Mouse (Mus musculus) embryonic facial prominence, embryonic 13.5 days (tissue): Measurements from ENCODE around the gene Itga3. TPM values are rescaled to one million over a fixed set of nuclear protein-coding genes. Genes with fewer than 3 reads are reported as not detected.

Source experiments
- ATAC-seq: fragments of 200-750 bp; cut with Nextera tagmentation; 2 replicates; pipeline ENCODE4 v1.8.0; 2017; ENCODE audit warnings: low read depth; ENCODE audit not compliant: insufficient number of reproducible peaks, insufficient read depth, low FRiP score, low TSS enrichment
- H3K27ac ChIP-seq: fragments of 300-500 bp; sonication (generic); 2 replicates; pipeline ENCODE4 v1.5.1; 2015; ENCODE audit warnings: moderate library complexity, mild to moderate bottlenecking, inconsistent platforms
- H3K27me3 ChIP-seq: fragments of 300-500 bp; sonication (generic); 2 replicates; pipeline ENCODE4 v1.6.1; 2015; ENCODE audit warnings: mild to moderate bottlenecking, inconsistent platforms
- H3K36me3 ChIP-seq: fragments of 300-500 bp; sonication (generic); 2 replicates; pipeline ENCODE4 v1.6.1; 2015; ENCODE audit warnings: mild to moderate bottlenecking, inconsistent platforms
- H3K4me1 ChIP-seq: fragments of 300-500 bp; sonication (generic); 2 replicates; pipeline ENCODE4 v1.6.1; 2015; ENCODE audit warnings: inconsistent platforms
- H3K4me2 ChIP-seq: fragments of 300-500 bp; sonication (generic); 2 replicates; pipeline ENCODE4 v1.6.1; 2015; ENCODE audit warnings: moderate library complexity, mild to moderate bottlenecking, inconsistent platforms
- H3K4me3 ChIP-seq: fragments of 300-500 bp; sonication (generic); 2 replicates; pipeline ENCODE4 v1.5.1; 2015; ENCODE audit warnings: mild to moderate bottlenecking, inconsistent platforms
- H3K9ac ChIP-seq: fragments of 300-500 bp; sonication (generic); 2 replicates; pipeline ENCODE4 v1.6.1; 2015; ENCODE audit warnings: mild to moderate bottlenecking, inconsistent platforms
- H3K9me3 ChIP-seq: fragments of 300-500 bp; sonication (generic); 2 replicates; pipeline ENCODE4 v1.6.1; 2016; ENCODE audit warnings: inconsistent platforms
- WGBS: fragments of 180-500 bp; shearing (Covaris S2); methylation state at CpG from one replicate; pipeline ENCODE4 v1.1.7; 2015; ENCODE audit warnings: mixed read lengths; 5-methylcytosine and 5-hydroxymethylcytosine counted together
- polyA plus RNA-seq: library from polyadenylated mRNA; unstranded; fragments of >200 nt; fragmentation: Nextera tagmentation; extraction: Ambion mirVana; gene quantifications from 2 replicates; pipeline ENCODE4 v1.2.1, GENCODE M21; 2015

The Itga3 gene
- polyA plus RNA-seq, 1 experiment from 2014 or later = 7.0 TPM

DNA sequence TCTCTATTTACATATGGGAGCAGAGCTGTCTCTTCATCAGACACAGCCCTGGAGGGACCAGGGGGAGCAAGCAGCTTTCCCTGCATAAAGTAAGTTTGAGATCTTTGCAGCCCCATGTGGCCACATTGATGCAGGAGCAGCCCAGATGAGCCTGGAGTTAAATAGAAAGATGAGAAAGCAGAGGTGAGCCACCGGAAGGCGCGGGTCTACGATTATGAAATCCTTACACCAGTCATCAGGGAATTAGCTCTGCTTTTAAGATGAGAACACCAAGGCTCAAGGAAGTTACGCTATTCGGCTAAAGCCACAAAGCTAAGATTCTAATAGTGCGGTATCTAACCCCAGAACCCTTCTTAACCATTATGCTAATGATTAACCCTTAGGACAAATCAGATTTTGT, 1.4 kb upstream of the Itga3 start:
- 25% methylated on average over 7 of the region's 7 CpGs for WGBS
- Histone ChIP-seq H3K9ac (no peak overlapping the region), H3K9me3 (no peaks in the 10 kb centered on the region), H3K4me1 (peaks cover 48% of the 10 kb centered on the region), H3K4me2 (no peak overlapping the region), H3K27me3 (peaks cover 64% of the 10 kb centered on the region), H3K36me3 (no peaks in the 10 kb centered on the region), H3K4me3 (no peak overlapping the region), H3K27ac (no peak overlapping the region)
- no peak for ATAC-seq

- under 1% methylated on average over 42 of the region's 42 CpGs for WGBS
- Histone ChIP-seq H3K27me3 (peaks cover 68% of the 10 kb centered on the region), H3K4me3 (peak overlapping the region; percentile 64), H3K9me3 (no peaks in the 10 kb centered on the region), H3K9ac (peak overlapping the region; percentile 78), H3K36me3 (no peaks in the 10 kb centered on the region), H3K27ac (peak overlapping the region; percentile 56; the same call in 1 of the 2 replicates), H3K4me2 (peak overlapping the region; percentile 98), H3K4me1 (peaks cover 65% of the 10 kb centered on the region)
- ATAC-seq = no peak
Measured at GRCm38 (mm10) chr11:95076041-95076535, 513 bp downstream of the Itga3 start.

GRCm38 (mm10) chr11:95075197-95076040, 1.2 kb downstream of the Itga3 start:
- no peaks in the 10 kb centered on the region for H3K9me3 ChIP-seq
- peak overlapping the region; percentile 64 for H3K4me3 ChIP-seq
- peak overlapping the region; percentile 56; the same call in 1 of the 2 replicates for H3K27ac ChIP-seq
- H3K36me3 ChIP-seq = no peaks in the 10 kb centered on the region
- H3K27me3 ChIP-seq = peaks cover 68% of the 10 kb centered on the region
- WGBS = 5% methylated on average over 19 of the region's 19 CpGs
- peak overlapping the region; percentile 98 for H3K4me2 ChIP-seq
- peaks cover 71% of the 10 kb centered on the region for H3K4me1 ChIP-seq
- no peak for ATAC-seq
- peak overlapping the region; percentile 78 for H3K9ac ChIP-seq

DNA sequence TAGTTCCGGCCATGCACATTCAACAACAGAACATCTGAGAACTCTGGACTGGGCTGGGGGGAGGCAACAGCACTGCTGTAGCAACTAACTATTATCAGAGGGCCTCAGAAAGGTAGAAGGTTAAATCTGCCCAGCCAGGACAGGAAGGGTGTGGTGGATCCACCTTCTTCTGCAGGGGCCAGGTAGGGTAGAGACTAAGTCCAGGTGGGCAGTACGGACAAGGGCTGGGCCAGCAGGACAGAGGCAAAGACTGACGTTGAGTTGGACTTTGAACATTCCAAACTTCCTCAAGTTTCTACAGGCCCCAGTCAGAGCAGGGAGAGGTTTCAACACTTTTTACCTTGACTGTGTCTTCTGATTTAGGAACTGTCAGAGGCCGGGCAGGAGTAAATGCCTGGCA, 1.9 kb downstream of the Itga3 start:
- 72% methylated on average over 4 of the region's 4 CpGs for WGBS
- H3K27me3 ChIP-seq = peaks cover 68% of the 10 kb centered on the region
- no peaks in the 10 kb centered on the region for H3K36me3 ChIP-seq
- H3K27ac ChIP-seq = no peak overlapping the region
- H3K4me3 ChIP-seq = peak overlapping the region; percentile 64
- H3K9ac ChIP-seq = no peak overlapping the region
- H3K4me1 ChIP-seq = peaks cover 72% of the 10 kb centered on the region
- H3K9me3 ChIP-seq = no peaks in the 10 kb centered on the region
- H3K4me2 ChIP-seq = peak overlapping the region; percentile 98
- no peak for ATAC-seq

- WGBS = 65% methylated on average over 4 of the region's 4 CpGs
- H3K4me2 ChIP-seq = no peak overlapping the region
- H3K36me3 ChIP-seq = no peaks in the 10 kb centered on the region
- no peak for ATAC-seq
- H3K27me3 ChIP-seq = peaks cover 63% of the 10 kb centered on the region
- H3K27ac ChIP-seq = no peak overlapping the region
- no peak overlapping the region for H3K9ac ChIP-seq
- H3K9me3 ChIP-seq = no peaks in the 10 kb centered on the region
- H3K4me1 ChIP-seq = peaks cover 69% of the 10 kb centered on the region
- no peak overlapping the region for H3K4me3 ChIP-seq
Measured at GRCm38 (mm10) chr11:95073835-95074234, 2.8 kb downstream of the Itga3 start.

DNA sequence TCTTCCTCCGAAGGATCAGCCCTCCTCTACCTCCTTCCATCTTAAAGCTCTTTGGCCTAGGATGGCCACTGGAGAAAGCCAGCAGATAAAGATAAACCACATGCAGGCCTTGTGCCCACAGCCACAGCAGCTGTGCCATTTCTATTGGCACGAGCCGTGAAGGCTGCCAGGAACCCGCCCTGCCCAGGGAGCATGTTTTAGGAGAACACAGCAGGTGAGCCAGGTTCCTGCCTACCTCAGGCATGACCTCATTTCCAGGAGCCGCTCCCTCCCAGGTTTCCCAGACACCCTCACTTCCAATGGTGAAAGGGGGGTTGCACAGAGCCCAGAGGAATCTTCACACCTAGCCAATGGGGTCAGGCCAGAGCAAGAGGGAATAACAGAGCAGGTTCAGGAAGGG, 3.8 kb downstream of the Itga3 start:
- Histone ChIP-seq H3K4me2 (no peak overlapping the region), H3K27ac (no peak overlapping the region), H3K4me3 (no peak overlapping the region), H3K27me3 (peaks cover 52% of the 10 kb centered on the region), H3K4me1 (peaks cover 59% of the 10 kb centered on the region), H3K9me3 (no peaks in the 10 kb centered on the region), H3K36me3 (no peaks in the 10 kb centered on the region), H3K9ac (no peak overlapping the region)
- no peak for ATAC-seq
- 65% methylated on average over 5 of the region's 5 CpGs for WGBS

GRCm38 (mm10) chr11:95072136-95072535, 4.5 kb downstream of the Itga3 start:
- Histone ChIP-seq H3K36me3 (no peaks in the 10 kb centered on the region), H3K9ac (no peak overlapping the region), H3K27ac (no peak overlapping the region), H3K9me3 (no peaks in the 10 kb centered on the region), H3K4me2 (no peak overlapping the region), H3K4me1 (peaks cover 54% of the 10 kb centered on the region), H3K27me3 (peaks cover 46% of the 10 kb centered on the region), H3K4me3 (no peak overlapping the region)
- no peak for ATAC-seq
- WGBS = 63% methylated on average over 8 of the region's 8 CpGs

- no peak overlapping the region for H3K4me3 ChIP-seq
- H3K9me3 ChIP-seq = no peaks in the 10 kb centered on the region
- no peak overlapping the region for H3K9ac ChIP-seq
- H3K27ac ChIP-seq = peak overlapping the region; percentile 24; the same call in 1 of the 2 replicates
- H3K4me2 ChIP-seq = no peak overlapping the region
- 44% methylated on average over 7 of the region's 7 CpGs for WGBS
- ATAC-seq = no peak
- H3K36me3 ChIP-seq = no peaks in the 10 kb centered on the region
- peaks cover 37% of the 10 kb centered on the region for H3K27me3 ChIP-seq
- H3K4me1 ChIP-seq = peaks cover 47% of the 10 kb centered on the region
Measured at GRCm38 (mm10) chr11:95071266-95071665, 5.3 kb downstream of the Itga3 start.

DNA sequence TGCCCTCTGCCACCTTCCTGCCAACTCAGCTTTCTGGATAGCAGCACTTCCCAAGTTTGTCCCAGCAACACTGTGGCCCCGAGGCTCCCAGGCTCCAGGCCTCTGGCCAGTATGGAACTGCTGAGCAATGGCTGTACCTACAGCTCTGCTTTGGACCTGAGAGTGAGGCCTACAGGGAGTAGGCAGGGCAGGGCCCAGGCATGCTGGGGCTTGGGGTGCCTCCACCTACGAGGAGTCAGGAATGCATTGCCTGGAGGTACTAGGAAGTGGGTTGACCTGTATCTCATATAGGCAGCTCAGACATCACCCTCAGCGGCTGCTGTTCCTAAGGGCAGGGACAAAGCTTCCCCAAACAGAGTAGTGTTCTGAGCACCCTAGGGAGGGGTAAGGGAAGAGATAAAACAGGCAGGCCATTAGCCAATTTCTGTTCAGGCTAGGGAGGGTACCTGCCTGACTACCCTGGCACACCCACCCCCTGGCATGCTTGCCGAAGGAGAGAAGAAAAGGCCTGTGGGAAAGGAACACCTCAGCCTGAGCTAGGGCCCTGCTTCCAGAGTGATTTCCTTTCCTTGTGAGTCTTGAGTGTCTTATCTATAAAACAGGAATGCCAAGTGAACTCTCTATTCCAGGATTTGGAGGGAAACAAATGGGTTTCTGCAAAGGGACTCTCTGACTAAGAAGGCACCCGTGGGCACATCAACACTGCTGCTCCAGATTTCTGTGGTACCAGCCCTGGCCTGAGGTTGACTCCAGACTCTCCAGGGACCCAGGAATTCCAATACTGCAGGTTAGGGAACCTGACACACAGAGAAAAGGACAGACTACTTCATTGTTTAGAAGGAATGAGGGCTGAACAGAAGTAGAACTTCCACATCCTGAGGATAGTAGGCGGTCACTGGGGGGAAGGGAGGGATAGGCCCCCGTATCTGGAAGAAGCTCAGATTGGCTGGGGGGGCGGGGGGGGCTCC, 6.2 kb downstream of the Itga3 start:
- no peaks in the 10 kb centered on the region for H3K9me3 ChIP-seq
- H3K4me3 ChIP-seq = no peak overlapping the region
- peak overlapping the region; percentile 24; the same call in 1 of the 2 replicates for H3K27ac ChIP-seq
- peaks cover 29% of the 10 kb centered on the region for H3K27me3 ChIP-seq
- no peaks in the 10 kb centered on the region; the same call in 1 of the 2 replicates for H3K36me3 ChIP-seq
- peak; percentile 46; the same call in 1 of the 2 replicates for ATAC-seq
- H3K9ac ChIP-seq = 0 out of 2 replicates have a peak overlapping the region, but pooled peaks have one; percentile 36
- H3K4me2 ChIP-seq = no peak overlapping the region
- 57% methylated on average over 8 of the region's 8 CpGs for WGBS
- H3K4me1 ChIP-seq = peaks cover 39% of the 10 kb centered on the region

DNA sequence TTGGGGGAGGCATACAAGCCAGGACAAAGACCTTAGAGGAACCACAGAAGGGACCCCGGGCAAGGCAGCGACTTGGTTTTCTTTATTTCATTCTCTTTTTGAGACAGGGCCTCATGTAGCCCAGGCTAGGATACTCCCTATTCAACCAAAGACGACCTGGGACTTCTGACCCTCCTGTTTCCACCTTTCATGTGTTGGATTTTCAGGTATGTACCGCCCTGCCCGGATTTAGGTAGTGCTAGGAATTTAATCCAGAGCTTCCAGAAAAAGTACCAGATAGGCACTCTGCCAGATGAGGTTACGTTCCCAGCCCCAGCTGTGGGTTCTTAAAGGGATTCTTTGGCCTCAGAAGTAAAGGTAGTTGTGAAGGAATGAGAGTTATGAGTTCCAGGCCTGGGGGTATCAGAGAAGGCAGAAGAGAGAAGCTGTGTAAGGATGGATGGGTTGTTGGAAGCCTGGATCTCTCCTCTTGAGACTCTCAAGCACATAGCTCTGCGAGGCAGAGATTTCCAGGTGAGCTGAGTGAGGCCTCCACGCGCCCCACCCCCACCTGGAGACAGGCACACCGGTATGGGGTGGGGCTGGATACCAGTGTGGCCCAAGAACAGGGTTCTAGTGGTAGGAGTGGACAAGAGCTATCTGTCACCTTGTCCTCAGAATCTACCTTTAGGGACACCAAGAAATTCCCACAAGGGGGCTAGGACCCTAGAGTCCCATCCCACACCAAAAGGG, 7.2 kb downstream of the Itga3 start:
- WGBS = 77% methylated on average over 10 of the region's 10 CpGs

More for the DNA sequence above, 7.2 kb downstream of the Itga3 start:
- Histone ChIP-seq H3K27ac (no peak overlapping the region), H3K9me3 (no peaks in the 10 kb centered on the region), H3K4me3 (no peak overlapping the region), H3K4me1 (peaks cover 29% of the 10 kb centered on the region), H3K4me2 (no peak overlapping the region), H3K27me3 (peaks cover 18% of the 10 kb centered on the region), H3K36me3 (no peaks in the 10 kb centered on the region; the same call in 1 of the 2 replicates), H3K9ac (0 out of 2 replicates have a peak overlapping the region, but pooled peaks have one; percentile 36)
- no peak for ATAC-seq
